Mouse (Mus musculus) erythroblast, adult 5-6 weeks (primary cell): ENCODE data around the gene Cbx7. TPM values are rescaled to one million over a fixed set of nuclear protein-coding genes. Genes with fewer than 3 reads are reported as not detected.
"Not testable (repeated sequence)": the region's sequence is repeated elsewhere in the genome, so short reads cannot be mapped to it uniquely, and the experiment has no call there.

ENCODE experiments used
- ATAC-seq: replicated peaks from 2 replicates; pipeline ENCODE4 v1.8.0; 2016; ENCODE audit warnings: moderate number of reproducible peaks, mild to moderate bottlenecking, moderate TSS enrichment, inconsistent platforms; ENCODE audit not compliant: poor library complexity, low FRiP score, severe bottlenecking
- total RNA-seq, 2 experiments: library from RNA; stranded (forward) in 1 of 2; stranded (reverse) in 1 of 2; fragments of 150-400 nt in 1 of 2; fragments of 200-764, 138-1000 nt in 1 of 2; gene quantifications; 2 replicates each; pipeline versions ENCODE4 v1.2.3 to v1.2.4; 2015 to 2017; ENCODE audit warnings: low replicate concordance in 2 of 2

Gene Cbx7
- total RNA-seq, 2 experiments from 2014 or later: 2.1 to 6.4 TPM

DNA sequence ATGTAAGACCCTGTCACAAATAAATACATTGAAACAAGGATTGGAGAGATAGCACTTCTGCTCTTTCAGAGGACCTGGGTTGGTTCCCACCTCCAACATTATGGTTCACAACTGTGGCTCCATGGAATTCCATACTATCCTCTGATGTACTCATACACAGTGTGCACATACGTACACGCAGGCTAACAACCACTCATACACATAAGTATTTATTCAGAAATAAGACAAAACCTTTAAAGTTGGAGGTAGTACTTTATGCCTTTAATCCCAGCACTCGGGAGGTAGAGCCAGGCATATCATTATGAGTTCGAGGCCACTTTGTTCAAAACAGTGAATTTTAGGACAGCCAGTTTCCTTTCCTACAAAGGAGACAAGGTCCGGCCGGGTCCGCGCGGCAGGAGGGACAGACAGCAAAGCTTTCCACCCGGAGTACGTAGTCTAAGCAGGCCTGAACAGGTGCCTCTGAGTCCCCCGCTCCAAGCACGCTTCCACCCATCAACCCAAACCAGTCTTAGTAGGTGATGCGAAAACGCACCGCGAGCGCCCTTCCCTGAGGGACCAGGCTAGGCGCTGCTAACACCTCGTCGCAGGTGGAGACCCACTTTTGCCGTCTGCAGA lies 37.8 kb downstream of the Cbx7 start:
- no peak for ATAC-seq

DNA sequence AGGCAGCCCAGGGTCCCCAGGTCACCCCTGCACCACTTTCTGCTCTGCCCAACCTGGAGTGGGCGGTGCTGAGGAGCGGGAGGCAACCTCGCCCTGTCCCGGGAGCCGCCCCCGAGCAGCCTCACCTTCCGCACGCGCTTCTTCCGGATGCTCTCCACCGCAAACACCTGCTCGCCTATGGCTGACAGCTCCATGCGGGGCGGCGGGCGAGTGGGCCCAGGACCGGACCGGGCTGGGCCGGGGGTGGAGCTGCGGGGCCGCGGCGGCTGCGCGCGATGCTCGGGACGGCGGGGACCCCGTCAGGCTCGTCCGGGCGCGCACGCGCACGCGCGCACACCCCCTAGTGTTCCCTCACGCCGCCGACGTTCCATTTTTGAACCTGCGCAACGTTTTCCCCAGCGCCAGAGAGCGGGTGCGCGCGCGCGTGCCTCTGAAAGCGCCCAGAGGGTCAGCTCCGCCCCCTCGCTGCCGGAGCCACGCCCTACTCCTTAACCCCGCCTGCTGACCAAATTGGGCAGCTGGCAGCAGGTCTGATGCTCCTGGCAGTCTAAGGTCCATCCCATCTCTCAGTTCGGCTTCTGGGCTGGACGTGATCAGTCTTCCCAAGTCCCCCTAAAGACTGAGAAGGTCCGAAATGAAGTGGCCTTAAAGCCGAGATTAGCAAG lies 38.5 kb downstream of the Cbx7 start:
- ATAC-seq: peak; percentile 78

- no peak for ATAC-seq
These were observed 39.3 kb downstream of the Cbx7 start for GRCm38 (mm10) chr15:79931496-79932141.

DNA sequence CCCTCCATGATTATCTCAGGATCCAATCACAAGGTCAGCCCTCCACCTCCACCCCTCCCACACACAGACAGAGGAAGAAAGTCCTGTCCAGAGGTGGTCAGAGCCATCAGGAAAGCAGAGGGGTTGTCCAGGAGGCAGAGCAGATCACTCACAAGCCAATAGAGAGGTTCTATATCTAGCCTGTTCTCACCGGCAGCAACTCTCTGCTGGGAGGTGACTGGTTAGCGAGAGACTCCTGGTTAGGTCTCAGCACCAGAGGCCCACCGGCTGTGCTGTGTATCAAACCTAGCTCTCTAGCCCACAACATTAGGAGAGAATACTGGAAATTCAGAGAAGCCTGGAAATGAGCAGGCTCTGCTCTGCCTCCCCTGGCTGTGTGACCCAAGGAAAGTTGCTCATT lies 41.2 kb downstream of the Cbx7 start:
- no peak for ATAC-seq

GRCm38 (mm10) chr15:79928736-79929135 lies 42.2 kb downstream of the Cbx7 start:
- no peak for ATAC-seq

DNA sequence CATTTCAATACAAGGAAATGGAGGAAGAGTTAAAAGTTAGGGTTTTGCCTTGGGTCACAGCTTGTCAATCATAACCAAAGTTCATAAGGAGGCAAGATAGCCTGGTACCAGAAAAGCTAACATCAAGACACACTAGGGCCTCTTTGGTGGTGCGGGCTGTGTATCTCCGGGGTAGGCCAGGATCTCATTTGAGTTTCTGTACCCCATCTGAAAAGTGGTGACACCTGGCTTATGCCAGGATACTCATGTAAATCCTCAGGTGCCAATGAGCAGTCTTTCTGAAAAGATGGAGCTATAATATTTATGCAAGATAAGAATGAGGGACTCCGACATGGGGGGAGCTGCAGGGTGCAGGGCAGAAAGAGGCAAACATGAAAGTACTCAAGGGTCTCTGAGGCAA lies 42.6 kb downstream of the Cbx7 start:
- ATAC-seq: peak; percentile 5

DNA sequence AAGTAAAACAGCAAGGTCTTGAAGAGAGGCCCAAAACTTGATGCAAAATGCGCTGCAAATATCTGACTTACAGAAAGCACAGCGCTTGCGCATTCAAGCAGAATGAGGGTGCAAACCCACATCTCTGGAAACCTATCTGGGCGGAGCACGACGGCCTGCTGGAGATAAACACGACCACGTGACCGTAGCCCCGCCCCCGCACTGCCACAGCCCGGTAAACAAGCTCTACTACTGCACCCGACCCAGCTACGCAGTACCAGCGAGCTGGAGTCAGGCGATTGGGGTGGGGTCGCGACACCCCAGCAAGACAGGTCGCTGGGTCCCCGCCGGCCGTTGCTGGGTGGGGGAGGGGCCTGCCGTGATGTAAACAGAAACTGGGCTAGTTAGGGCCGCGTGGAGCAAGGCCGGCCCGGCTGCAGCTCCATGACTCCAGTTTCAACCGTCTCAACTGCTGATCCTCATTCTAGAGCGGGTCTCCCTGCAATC lies 43.2 kb downstream of the Cbx7 start:
- peak; percentile 85 for ATAC-seq

- peak; percentile 8; the same call in 1 of the 2 replicates for ATAC-seq
These were observed 44.0 kb downstream of the Cbx7 start for GRCm38 (mm10) chr15:79926856-79927416.

DNA sequence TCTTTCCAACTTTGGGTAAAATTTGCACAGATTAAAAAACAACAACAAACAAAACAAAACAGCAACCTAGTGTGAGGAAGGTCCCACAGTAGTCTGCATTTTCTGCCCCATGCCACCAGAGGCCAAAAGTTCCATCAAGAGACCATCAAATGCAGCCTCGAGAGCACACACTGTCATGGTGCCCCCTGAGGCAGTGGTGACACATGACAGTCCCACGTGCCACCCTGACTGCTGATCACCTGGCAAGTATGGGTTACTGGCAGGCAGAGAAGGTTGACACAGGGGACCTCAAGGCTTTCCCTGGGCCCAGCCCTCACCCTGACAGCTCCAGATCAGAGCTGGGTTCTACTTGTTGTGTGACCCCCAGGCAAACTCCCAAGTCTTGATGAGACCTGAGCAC lies 51.1 kb downstream of the Cbx7 start:
- ATAC-seq: no peak

GRCm38 (mm10) chr15:79918485-79918884 lies 52.4 kb downstream of the Cbx7 start:
- ATAC-seq: no peak

DNA sequence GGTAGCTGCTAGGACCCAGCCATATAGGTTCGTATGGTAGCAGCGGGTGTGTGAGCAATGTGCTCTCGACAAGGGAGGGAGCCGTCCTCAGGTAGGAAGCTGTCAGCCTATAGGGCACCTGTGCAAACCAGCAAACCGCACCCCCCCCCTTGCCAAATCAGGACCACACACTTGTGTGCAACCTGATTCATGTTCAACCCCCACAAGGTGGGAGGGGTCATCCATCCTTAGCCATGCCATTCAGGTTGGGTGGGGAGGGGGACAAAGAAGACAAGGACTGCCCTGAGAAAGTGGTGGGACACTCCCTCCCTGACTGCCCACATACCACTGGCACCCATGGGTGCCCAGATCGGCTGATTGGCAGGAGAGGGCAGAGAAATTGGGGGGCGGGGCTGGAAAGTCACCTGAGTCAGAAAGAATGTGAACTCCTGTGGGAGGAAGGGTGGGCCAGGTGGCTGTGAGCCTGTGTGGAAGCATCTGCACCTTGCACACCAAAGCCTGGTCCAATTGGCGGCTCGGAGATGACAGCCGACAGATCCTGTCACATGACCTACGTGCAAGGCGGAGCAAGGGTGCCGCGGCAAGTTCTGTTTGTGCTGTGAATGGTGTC lies 53.7 kb downstream of the Cbx7 start:
- no peak for ATAC-seq

DNA sequence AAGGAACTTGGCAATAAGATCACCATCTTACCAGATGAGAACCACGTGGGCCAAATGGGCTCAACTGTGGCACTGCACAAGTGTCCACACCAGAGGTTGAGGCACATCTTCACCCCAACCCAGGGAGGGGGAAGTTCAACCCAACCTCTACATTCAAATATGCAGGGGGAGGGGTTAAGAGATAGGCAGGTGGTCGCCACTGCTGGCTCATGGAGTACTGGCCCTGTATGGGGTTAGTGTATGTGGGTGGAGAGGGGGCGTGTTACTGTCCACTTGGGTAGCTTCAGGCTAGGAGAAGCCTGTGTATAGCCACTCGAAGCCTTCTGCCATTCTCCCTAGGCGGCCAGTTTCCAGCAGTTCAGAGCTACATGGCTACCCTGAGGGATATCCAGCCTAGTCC lies 54.8 kb downstream of the Cbx7 start:
- ATAC-seq: no peak

GRCm38 (mm10) chr15:79914357-79914756 lies 56.6 kb downstream of the Cbx7 start:
- ATAC-seq: no peak

DNA sequence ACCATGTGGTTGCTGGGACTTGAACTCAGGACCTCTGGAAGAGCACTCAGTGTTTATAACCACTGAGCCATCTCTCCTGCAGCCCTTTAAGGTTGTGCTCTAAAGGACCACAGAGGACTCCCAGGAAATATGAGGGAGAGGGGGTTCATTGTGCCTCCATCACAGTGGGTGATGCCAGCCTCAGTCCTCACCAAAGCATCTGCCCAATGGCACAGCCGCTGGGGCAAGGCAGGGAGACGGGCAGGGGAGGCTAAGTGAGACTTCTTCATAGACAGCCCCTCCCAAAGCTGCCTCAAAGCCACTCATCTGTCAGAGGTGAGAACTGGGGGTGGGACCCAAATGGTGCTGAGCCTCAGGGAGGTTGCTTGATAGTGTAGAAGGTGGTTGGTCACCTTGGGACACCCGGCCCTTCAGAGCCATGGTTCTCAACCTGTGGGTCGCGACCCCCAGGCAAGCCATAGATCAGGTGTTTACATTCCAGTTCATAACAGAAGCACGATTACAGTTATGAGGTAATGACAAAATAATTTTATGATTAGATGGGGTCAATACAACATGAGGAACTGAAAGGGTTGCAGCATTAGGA lies 57.1 kb downstream of the Cbx7 start:
- ATAC-seq: no peak

DNA sequence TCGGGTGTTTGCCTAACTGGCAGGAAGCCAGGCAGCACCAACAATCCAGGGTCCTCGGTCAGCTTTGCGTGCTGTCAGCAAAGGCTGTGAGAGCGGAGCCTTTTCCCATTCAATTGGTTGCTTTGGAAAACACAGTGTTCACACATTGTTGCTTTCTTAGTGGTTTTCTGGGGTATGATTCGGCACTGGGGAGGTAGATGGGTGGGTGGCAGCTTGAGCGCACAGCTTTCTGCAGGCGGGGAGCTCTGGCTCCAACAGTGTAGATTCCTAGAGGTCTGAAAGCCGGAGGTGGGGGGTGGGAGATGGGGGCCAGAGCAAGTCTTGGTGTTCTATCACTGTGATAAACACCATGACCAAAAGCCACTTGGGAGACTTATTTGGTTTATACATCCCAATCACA lies 59.6 kb downstream of the Cbx7 start:
- ATAC-seq: no peak

- ATAC-seq: not testable (repeated sequence)
These were observed 60.1 kb downstream of the Cbx7 start for GRCm38 (mm10) chr15:79910812-79911211.

GRCm38 (mm10) chr15:79909006-79909405 lies 61.9 kb downstream of the Cbx7 start:
- not testable (repeated sequence) for ATAC-seq

DNA sequence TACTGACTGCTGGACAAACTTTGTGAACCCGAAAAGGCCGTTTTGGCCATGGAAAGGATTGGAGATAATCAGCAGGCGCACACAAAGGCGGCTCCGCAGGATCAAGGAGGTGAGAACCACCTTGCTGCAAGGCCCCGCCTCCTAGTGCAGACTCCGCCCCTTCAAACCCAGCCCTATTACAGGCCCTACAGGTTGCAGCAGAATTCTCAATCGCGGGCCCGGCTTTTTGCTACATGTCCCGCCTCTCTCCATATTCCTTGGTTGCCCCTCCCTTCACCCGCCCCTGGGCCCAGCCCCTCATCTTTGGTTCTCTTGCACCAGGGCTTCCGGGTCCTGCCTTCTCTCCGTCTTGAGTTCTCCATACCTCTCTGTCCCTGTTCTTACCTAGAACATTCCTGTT lies 64.1 kb downstream of the Cbx7 start:
- peak; percentile 35; the same call in 1 of the 2 replicates for ATAC-seq

DNA sequence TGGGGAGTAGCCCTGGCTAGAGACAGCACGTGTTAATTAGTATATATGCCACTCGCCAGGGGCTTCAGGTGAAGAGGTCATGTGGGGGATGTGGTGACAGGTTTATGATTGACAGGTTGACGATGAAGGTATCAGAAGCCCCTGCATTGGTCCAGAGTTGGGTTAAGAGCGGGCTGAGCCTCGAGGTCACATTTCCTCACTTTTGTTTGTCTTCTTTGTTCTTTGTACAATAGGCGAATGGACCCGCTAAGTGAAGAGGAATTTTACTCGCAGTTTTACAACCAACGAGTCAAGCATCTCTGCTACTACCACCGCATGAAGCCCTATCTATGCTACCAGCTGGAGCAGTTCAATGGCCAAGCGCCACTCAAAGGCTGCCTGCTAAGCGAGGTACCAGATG lies 65.7 kb downstream of the Cbx7 start:
- no peak for ATAC-seq

- ATAC-seq: not testable (repeated sequence)
These were observed 66.2 kb downstream of the Cbx7 start for GRCm38 (mm10) chr15:79904678-79905077.
